Mouse (Mus musculus): ENCODE results near the gene Lpp.

Gene Lpp

DNA sequence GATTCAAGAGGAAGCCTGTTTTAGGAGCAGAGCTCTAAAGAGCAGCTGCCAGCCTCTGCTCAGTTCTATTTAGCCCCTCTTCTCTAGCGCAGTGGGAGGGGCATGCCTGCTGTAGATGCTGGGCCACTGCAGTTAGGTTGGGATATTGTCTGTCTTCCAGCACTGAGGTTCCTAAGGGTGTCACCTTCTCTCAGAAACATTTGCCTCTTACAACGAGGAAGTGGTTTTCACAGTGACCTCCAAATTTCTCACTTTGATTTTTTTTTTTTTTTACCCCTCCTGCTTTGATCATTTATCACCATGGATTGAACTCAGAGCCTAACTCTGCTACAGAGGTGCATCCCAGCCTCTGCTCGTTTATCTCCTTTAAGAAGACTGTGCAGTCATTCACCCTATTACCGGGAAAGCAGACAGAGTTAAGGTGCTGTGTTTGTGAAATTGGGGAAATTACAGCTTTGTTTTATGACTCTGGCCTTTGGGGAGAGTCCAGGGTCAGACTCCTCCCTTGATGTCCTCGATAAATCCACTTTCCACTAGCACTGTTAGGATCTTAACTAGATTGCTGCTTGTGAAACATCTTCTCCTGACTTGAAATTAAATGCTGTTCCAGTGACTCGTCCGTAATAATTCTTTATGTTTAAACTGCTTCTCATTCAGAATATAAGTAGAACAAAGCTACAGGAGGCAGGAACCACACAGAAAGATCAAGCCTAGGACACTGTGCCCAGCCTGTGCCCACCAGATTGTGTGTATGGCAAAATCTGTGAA is 111.7 kb downstream of the Lpp start:
- DNase-seq = no peak

DNA sequence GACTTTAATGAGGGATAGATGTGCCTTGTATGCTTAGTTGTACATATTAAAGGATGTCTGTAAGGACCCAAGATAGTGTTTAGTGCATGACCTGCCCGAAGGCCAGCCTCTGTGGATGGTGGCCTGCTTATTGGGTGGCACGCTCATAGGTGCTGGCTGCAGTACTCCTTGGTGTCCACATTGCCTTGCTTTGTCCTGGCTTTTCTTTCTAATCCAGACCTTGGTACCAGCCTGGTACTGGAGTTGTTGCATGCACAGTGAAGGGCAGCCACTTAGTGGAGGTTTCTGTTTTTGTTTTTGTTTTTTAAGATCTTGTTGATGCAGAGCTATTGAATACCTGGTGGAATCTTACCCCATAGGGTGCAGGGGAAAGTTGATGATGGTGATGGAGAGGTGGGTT is 112.9 kb downstream of the Lpp start:
- no peak for DNase-seq

DNA sequence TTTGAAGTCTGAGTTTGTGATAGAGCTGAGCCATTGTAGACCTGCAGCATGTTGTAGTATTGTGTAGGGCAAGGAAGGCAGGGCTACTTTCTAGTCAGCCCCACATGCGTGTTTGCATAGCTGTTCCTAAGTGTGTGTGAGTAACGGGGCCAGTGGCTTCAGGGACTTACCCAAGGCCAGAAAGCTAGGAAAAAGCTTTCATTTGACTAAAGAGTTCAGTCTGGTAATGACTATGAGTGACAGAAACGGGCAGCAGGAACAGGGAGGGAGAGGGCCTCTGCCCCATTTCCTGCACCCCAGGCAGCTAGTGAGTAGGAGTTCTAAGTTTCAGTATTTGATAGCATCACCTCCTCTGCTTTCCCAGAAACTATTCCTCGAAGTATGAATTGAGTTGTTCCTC is 113.4 kb downstream of the Lpp start:
- no peak for DNase-seq

DNA sequence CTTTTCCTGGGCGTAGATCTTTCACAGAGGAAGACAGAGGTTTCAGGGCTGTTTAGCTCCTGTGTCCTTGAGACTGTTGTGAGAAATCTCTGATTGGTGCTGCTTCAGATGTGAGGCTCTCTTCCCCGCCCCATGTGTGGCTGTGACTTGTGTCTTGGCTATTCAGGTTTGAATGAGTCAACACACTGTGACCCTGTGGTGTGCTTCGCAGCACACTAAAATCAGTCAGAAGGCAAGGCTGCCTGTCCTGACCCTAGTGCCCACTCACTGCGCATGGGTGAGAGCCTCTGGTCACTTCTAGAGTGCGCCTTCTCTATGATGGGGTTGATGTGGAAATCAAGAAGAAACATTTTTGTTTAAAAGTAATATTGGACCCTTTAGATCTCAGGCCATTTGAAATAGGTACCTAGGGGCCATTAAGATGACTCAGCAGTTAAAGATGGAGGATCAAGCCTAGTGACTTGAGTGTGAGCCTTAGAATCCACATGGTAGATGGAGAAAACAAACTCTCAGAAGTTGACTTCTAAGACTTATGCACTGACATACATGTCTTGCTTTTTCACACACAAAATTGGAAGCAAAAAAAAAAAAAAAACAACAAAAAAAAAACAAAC is 114.7 kb downstream of the Lpp start:
- DNase-seq = no peak

DNA sequence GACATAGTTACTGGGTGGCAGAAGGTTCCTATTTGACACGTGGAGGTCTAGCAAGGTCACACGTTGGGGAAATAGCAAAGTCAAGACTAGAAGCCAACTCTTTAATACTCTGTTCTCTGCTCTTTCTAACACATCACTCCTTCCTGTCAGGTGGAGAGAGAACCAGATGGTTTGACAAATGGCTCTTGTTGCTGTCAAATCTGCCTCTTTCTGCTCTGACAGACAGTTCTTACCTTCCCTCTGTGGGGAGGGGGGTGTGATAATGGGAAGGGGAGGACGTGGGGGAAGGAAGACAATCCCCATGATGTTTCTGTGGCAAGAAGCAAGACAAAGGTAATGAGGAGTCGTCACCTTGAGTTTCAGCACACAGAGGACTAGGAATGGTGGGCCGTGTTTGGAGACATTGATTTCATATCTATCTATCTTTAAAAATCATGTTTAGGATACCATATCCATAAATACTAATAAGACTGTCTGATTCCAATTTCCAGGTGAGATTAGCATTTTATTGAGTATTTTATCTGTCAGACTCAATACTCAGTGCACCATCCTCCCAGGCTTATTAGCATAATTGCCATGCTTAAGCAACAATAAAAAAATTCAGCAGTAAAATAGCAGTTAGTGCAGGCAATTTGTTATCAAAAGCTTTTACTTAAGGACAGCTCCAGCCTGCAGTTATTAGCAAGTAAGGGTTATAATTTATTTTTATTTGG is 115.9 kb downstream of the Lpp start:
- DNase-seq = no peak

DNA sequence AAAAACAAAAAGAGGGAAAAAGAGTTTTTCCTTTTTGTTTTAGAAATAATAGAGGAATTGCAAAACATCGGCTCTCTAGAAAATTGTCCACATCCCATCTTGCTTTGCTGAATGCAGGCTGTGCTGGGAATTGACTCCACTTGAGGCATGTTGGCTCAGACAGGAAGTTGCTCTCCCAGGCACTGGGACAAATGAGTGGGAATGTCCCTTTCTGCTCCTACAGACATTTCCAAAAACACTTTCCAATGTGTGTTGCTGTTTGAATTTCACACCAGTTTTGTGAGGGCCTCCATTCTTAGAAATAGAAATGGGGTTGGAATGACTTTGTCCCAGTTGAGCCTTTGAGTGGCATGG is 116.5 kb downstream of the Lpp start:
- DNase-seq = no peak

DNA sequence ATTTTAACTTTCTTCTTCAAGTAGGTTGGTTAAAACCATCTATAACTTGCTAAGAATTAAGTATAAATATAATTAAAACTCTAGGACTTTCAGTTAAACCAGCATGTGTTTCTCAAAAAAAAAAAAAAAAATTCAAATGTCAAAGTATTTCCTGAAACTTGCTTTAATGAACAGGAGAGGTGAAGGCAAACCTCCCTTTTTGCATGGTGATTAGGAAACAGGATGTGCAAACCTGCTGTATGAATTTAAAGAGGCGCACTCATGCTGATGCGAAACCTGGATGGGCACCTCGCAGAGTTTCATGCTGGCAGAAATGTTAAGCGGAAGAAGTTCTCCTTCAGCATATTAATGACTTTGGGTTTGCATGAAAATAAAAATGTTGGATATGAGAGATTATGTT is 119.9 kb downstream of the Lpp start:
- no peak for DNase-seq

DNA sequence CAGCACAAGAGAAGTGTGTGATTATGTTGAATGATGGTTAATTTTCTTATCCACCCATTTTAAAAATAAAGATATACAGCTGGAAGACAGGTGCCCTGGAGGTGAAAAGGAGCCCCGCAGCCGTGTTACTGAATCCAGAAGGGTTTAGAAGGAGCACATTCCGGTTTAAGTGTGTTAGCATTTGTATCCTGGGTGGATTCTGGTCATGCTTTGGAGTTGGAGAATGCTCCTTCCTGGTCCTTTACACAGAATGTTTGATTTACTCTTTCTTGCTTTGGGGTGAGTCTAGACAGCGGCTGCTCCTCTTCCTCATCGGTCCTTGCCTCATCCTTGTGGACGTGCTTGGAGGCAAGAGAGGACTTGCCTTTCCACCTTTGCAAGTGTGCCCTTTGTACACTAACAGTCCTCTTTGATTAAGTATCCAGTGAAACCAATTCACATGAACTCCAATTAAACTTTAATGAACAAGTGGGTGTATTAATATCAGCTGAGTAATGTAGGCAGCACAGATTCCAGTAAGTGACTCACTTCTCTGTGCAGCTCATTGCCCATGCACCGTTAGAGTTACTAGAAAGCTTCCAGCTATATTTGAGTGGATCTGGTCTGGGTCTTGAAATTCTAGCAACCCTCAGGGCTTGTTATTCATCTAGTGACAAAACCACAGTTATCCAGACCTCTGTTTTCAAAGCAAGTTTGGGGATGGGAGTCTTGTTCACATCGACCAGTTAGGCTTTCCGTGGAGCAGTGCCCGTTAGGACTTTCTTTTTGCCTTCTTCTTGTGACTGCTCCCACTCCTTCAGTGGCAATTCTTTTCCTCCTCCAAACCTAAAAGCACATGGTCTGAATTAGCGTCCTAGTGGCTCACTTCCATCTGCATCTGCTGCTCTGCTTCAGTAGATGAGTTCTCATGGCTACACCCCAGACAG is 121.8 kb downstream of the Lpp start:
- no peak for DNase-seq

DNA sequence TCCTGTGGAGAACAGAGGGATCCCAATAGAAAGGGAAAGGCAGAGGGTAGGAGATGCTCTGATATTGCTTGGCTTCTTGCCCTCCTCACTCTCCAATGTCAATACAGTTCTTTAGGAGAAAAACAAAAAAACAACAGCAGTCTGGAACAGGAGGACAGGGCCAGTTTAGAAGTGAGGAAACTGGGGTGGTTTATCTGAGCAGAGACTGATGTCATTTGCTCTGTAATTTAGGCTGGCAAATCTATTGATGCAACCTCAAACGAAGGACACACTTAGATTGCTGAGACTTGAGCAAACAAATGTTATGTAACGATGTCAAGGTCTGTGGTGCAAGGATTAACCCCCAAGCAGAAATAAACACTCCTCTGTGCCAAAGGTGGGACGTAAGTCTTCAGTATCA is 123.7 kb downstream of the Lpp start:
- DNase-seq = no peak

DNA sequence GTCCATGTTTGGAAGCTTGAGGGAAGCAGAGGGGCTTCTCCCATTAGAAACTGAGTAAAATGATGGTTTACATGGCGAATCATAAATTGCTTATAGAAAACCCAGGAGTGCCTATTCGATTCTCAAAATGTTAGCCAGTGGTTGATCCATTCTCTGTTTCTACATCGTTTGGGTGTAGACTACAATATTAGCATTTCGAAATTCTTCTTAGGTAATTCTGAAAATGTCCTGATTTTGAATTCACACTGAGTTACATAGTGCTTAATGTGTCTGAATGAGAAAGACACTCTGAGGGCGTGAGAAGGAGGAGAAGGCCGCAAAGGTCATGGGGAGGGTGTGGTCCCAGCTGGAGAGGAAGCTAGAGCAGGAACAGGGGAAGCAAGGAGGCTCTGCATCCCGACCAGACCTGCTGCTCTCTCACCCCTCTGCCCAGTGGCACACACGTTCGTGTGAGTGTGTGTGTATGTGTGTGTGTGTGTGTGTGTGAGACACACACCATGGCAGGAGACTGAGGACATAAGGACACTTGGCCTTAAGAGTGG is 124.3 kb downstream of the Lpp start:
- no peak for DNase-seq

DNA sequence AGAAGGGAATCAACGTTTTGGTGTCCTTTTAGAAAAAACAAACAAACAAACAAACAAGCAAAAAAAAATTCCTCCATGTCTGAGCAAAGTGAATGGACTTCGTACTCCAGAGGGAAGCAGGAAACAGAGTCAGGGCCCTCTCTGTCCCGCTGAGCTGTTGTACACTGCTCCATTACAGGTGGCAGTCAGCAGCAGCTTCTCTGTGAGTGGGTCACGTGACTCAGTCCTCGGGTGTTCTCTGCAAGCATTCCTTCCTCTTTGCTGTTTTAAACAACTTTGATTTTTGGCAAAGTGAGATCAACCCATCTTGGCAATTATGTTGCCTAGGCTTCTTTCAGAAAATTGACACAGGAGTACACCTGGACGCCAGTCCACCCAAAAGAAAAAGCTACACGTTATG is 125.5 kb downstream of the Lpp start:
- no peak for DNase-seq

DNA sequence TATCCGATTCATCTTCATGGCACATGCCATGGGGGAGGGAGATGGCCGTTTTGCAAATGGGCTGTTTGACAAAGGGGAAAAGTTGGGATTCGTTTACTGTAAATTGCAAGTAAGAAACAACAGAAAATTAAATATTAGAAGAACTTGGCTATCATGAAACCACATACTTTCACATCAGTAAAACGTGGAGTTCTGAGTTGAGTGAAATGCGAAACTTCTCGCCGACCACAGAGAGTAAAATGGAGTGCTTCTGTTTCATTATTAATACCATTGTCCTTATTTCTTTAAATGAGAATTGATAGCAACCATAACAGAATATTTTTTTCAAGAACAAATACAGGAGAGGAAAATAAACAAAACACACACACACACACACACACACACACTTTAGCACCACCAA is 133.9 kb downstream of the Lpp start:
- no peak for DNase-seq

DNA sequence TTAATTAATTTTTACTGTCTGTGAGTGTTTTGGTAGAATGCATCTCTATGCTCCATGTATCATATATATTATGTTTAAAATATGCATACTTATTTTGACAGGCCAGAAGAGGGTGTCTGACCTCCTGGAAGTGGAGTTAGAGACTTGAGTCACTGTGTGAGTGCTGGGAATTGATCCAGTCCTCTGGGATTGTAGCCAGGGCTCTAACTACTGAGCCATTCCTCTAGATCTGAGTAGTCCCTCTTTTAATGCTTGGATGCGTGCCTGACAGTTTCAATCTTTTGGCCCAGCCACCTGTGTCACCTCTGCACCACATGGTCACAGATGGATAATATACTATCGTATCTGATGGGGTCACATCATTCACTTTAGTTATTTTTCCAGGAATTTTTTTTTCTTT is 138.4 kb downstream of the Lpp start:
- no peak for DNase-seq

DNA sequence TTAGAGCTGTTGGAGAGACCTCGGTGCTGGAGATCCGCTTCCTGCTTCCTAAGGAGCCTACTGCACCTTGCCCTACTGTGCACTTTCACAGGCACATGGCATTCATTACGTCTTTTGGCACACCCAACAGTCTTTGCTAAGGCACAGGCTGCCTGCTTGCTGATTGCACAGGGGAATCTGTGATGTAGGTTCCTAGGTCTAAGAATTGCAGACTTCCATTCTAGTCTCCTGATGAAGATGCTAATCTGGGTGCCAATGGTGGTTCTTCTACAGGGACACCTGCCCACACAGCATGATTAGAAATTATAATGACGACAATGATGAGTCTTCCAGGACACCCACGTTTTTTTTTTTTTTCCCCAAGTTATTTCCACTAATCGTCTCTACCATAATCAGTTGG is 141.9 kb downstream of the Lpp start:
- no peak for DNase-seq

DNA sequence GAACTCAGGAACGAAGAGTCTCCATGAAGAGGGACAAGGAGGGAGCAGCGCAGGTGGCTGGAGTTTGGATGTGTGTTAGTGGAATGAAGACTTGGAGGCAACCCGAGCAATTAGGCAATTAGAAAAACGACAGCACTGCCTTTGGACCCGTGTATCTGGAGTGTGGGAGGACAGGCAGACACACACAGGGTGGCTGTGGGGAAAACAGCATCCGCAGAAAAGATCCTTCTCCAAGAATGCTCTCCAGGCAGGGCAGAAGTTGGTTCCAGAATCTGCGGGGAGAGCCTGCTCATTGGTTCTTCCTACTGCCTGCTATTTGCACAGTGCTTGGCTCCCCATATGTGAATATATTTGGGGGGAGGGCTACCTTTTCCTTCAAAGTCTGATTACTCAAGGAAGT is 143.0 kb downstream of the Lpp start:
- no peak for DNase-seq

DNA sequence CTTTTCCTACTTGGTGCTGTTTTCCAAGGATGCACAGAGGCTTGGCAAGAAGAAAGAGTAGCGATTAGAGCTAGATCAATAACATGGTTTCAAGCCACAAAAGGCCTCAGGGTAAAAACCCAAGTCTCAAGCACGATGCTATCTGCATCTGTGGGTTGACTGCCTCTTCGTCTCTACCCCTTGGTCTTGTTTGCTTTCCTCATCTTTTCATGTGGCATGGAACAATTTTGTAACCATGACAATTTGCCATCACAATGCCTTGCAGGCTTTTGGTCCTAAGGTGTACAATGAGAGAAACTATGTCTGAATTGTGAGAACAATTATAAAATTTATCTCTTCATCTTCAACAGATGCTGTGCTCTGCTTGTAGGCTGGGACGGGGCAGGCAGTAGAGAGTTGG is 145.7 kb downstream of the Lpp start:
- DNase-seq = no peak

DNA sequence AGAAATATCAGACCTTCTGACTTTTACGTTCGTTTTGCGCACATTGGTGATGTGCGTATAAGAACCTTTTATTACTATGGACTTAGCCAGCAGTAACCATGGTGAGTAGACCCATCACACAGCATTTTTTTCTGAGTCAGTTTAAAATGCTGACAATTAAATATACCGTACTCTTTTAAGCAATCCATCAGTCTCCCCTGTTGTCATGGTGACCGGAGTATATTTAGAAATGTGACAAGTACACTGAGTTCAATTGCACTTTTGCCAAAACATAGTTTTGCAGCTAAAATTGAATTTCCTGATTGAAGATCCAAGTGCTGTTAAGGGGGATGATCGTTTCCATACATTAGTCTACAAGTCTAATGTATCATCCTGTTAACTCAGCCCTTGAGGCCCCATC is 149.6 kb downstream of the Lpp start:
- DNase-seq = no peak

DNA sequence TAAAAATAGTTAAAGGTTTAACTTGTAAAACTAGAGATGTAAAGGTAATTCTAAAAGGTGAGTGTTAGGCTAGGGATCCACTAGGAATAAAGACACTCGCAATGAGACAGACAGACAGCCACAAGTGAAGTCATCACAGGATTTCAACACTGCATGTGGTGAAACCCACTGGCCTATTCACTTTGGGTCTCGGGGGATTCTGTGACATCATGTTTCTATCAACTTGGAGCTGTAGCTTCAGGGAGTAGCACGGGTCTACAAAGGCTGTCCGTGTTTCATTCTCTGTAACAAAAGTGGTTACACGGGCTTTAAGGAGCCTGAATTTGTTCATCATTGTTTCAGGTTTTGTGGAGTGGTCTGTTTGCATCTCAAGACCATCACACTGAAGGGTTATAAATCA is 152.1 kb downstream of the Lpp start:
- no peak for DNase-seq

DNA sequence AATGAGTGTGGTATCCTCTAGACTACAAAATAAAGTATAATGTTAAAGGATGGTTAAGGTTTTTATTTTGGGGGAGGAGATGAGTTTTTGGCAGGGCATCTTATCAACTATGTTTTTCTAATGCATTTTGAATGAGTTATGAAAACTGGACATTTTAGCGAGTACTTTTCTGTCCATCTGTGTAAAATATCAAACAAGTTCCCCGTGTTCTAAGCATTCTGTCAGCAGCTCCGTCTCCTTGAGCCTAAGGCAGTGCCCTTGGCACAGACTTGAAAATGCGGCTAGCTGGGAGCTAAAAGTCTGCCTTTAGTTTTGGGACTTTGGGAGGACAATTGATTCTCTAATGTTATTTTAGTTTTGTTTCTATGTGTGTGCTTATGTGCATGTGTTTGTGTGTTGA is 165.2 kb downstream of the Lpp start:
- DNase-seq = no peak

DNA sequence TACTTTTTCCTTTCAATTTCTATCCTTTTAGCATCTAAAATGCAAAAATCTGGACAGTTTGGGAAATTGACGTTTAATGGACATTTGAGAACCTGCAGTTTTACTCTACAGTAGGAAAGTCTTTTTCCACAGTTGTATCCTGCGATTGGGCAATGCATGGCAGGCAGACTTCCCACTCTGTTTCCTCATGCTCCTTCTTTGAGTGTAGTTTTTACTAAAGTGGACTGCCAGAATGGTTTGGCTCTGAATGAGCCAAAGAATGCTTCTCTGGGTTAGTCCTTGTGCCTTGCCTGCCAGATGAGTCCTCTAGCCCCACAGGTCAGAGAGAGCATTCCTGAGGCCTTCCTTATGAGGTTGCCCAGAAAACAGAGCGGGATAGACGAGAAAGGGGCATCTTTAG is 166.5 kb downstream of the Lpp start:
- DNase-seq = no peak

DNA sequence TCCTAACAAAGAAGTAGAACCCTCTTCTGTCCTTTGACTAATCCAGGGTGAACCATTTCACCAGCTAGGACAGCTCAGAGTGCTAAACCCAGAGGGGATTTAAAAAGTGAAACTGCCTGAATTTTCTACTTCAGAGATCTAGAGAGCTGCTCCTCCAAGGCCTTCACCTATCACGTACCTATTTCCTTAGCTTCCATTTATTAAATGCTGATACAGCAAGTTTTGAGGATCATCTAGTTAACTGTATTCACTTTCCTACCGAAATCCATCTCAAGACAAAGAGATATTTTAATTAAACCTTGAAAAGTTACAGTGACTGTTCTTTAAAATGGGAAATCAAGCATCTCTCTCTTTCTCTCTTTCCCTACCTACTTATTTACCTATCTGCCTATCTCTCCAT is 167.7 kb downstream of the Lpp start:
- DNase-seq = no peak

DNA sequence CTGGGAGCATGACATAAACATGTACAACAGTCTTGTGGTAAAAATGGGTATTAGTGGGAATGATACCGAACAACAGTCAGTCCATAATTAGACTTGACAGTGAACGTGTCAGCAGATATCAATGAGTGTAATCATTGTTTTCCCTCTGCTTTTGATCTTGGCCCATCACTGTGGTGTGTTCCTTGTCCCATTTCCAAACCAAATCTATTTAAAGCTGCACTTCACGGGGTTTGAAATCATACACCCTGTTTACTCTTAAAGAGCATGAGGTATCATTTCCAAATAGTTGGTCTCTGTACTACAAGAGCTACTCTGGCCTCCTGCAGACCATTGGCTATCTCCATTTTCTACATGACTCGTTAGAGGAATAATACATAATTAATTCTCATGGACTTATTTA is 168.3 kb downstream of the Lpp start:
- no peak for DNase-seq

DNA sequence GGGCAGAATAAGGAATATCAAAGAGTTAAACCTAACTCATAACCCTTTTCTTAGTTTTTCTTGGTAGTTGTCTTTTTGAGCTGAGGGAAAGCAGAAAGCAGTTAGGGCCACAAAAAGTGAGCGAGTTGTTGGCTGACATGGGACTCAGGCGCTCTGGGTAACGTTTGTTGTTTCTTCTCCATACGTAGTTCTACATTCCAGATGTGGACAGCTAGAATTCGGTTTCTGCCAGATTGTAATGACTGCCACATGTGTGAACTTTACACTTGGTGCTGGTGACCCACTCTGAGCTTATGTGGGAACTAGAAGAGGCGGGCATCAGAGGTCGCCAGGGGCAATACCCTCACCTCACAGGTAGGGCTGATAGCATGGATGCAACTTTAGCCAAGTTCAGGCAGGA is 172.0 kb downstream of the Lpp start:
- DNase-seq = no peak

Data from kidney, adult 18-20 months (tissue).